Mouse (Mus musculus) megakaryocyte-erythroid progenitor cell, adult 5-6 weeks (primary cell): ENCODE measurements around the gene Crk. TPM values are rescaled to one million over a fixed set of nuclear protein-coding genes. Genes with fewer than 3 reads are reported as not detected.

Experiments
- ATAC-seq: replicated peaks from 2 replicates; pipeline ENCODE4 v1.8.0; 2016; ENCODE audit warnings: mild to moderate bottlenecking, inconsistent platforms; ENCODE audit not compliant: severe bottlenecking, poor library complexity, low FRiP score, low TSS enrichment
- total RNA-seq, 2 experiments: library from RNA; stranded (forward) in 1 of 2; stranded (reverse) in 1 of 2; fragments of 200-1000, 215-1000 nt in 1 of 2; fragments of >200 nt in 1 of 2; fragmentation: Nextera tagmentation in 1 of 2; gene quantifications; 2 replicates each; pipeline ENCODE4 v1.2.3; 2014 to 2017

The Crk gene
- total RNA-seq, 2 experiments from 2014 or later: 29.5 to 33.0 TPM

- ATAC-seq: peak; percentile 36
Measured at GRCm38 (mm10) chr11:75654471-75655390, 24.3 kb upstream of the Crk start.

- ATAC-seq: no peak
Measured at GRCm38 (mm10) chr11:75655621-75656545, 23.2 kb upstream of the Crk start.

GRCm38 (mm10) chr11:75656621-75657590 lies 22.2 kb upstream of the Crk start:
- ATAC-seq: no peak

- ATAC-seq: no peak
Measured at GRCm38 (mm10) chr11:75657841-75658240, 21.2 kb upstream of the Crk start.

- ATAC-seq: no peak
Measured at GRCm38 (mm10) chr11:75658311-75658710, 20.7 kb upstream of the Crk start.

- ATAC-seq: no peak
Measured at GRCm38 (mm10) chr11:75658996-75659750, 19.9 kb upstream of the Crk start.

GRCm38 (mm10) chr11:75660081-75660590 lies 18.9 kb upstream of the Crk start:
- no peak for ATAC-seq

GRCm38 (mm10) chr11:75660941-75661800 lies 17.9 kb upstream of the Crk start:
- ATAC-seq: no peak

GRCm38 (mm10) chr11:75662131-75662530 lies 16.9 kb upstream of the Crk start:
- no peak for ATAC-seq

- no peak for ATAC-seq
Measured at GRCm38 (mm10) chr11:75666296-75666695, 12.8 kb upstream of the Crk start.

- ATAC-seq: no peak
Measured at GRCm38 (mm10) chr11:75668621-75669020, 10.4 kb upstream of the Crk start.

GRCm38 (mm10) chr11:75669176-75669852 lies 9.7 kb upstream of the Crk start:
- no peak for ATAC-seq

- ATAC-seq: no peak
Measured at GRCm38 (mm10) chr11:75669853-75670200, 9.2 kb upstream of the Crk start.

- ATAC-seq: no peak
Measured at GRCm38 (mm10) chr11:75671426-75672180, 7.5 kb upstream of the Crk start.

- no peak for ATAC-seq
Measured at GRCm38 (mm10) chr11:75673411-75673810, 5.6 kb upstream of the Crk start.

- ATAC-seq: no peak
Measured at GRCm38 (mm10) chr11:75674875-75675274, 4.2 kb upstream of the Crk start.
